Mouse (Mus musculus) adrenal gland, adult 18-20 months (tissue): ENCODE measurements around the gene Zfp319. TPM values are rescaled to one million over a fixed set of nuclear protein-coding genes. Genes with fewer than 3 reads are reported as not detected.

ENCODE experiments used
- DNase-seq, 2 experiments: peaks; one replicate each; pipeline ENCODE4 v3.0.0; 2021 to 2022; ENCODE audit warnings: low spot score in 2 of 2
- total RNA-seq, 2 experiments: library from RNA; stranded (reverse); gene quantifications; 1 replicate in 1 of 2; 2 replicates in 1 of 2; pipeline ENCODE4 v1.2.3; 2021

The Zfp319 gene
- total RNA-seq, 2 experiments from 2014 or later: 9.4 to 11.0 TPM

- peak; percentile 67 to 70 for DNase-seq
These were observed 20.6 kb upstream of the Zfp319 start, which contains the start of gene Mmp15 for GRCm38 (mm10) chr8:95352151-95352870. Mmp15 (plus strand) TSS chr8:95352268.

GRCm38 (mm10) chr8:95351461-95351860, 19.7 kb upstream of the Zfp319 start:
- no peak for DNase-seq

- peak in 1 of 2 experiments; percentile 47 for DNase-seq
These were observed 17.3 kb upstream of the Zfp319 start for GRCm38 (mm10) chr8:95348811-95349630.

GRCm38 (mm10) chr8:95348356-95348755, 16.6 kb upstream of the Zfp319 start:
- no peak for DNase-seq

- peak; percentile 57 to 63 for DNase-seq
These were observed 15.1 kb upstream of the Zfp319 start for GRCm38 (mm10) chr8:95346643-95347545.

GRCm38 (mm10) chr8:95344668-95345067, 12.9 kb upstream of the Zfp319 start:
- no peak for DNase-seq

GRCm38 (mm10) chr8:95341721-95342120, 10.0 kb upstream of the Zfp319 start:
- DNase-seq: no peak

GRCm38 (mm10) chr8:95336363-95336762, 4.6 kb upstream of the Zfp319 start:
- no peak for DNase-seq

- DNase-seq: no peak
These were observed 4.0 kb upstream of the Zfp319 start for GRCm38 (mm10) chr8:95335706-95336105.

- no peak for DNase-seq
These were observed 868 bp upstream of the Zfp319 start for GRCm38 (mm10) chr8:95332437-95333199.

- no peak for DNase-seq
These were observed 512 bp downstream of the Zfp319 start for GRCm38 (mm10) chr8:95331156-95331719.

- no peak for DNase-seq
These were observed 1.4 kb downstream of the Zfp319 start for GRCm38 (mm10) chr8:95330367-95330766.

GRCm38 (mm10) chr8:95327866-95328465, 3.8 kb downstream of the Zfp319 start:
- no peak for DNase-seq

GRCm38 (mm10) chr8:95326822-95327221, 4.9 kb downstream of the Zfp319 start:
- DNase-seq: no peak

- no peak for DNase-seq
These were observed 7.1 kb downstream of the Zfp319 start for GRCm38 (mm10) chr8:95324646-95325045.

GRCm38 (mm10) chr8:95323201-95323600, 8.5 kb downstream of the Zfp319 start:
- no peak for DNase-seq

- peak; percentile 53 to 58 for DNase-seq
These were observed 11.3 kb downstream of the Zfp319 start for GRCm38 (mm10) chr8:95320224-95321139.

GRCm38 (mm10) chr8:95315350-95315749, 16.4 kb downstream of the Zfp319 start:
- no peak for DNase-seq

- DNase-seq: no peak
These were observed 17.0 kb downstream of the Zfp319 start for GRCm38 (mm10) chr8:95314707-95315106.
